Mouse (Mus musculus): ENCODE measurements at regions not wholly inside any gene's neighbourhood (a gene's known extent, or its start where the extent isn't known, plus 50 kb on each side); places are given as distances from the start of the nearest gene placed in this dataset.

DNA sequence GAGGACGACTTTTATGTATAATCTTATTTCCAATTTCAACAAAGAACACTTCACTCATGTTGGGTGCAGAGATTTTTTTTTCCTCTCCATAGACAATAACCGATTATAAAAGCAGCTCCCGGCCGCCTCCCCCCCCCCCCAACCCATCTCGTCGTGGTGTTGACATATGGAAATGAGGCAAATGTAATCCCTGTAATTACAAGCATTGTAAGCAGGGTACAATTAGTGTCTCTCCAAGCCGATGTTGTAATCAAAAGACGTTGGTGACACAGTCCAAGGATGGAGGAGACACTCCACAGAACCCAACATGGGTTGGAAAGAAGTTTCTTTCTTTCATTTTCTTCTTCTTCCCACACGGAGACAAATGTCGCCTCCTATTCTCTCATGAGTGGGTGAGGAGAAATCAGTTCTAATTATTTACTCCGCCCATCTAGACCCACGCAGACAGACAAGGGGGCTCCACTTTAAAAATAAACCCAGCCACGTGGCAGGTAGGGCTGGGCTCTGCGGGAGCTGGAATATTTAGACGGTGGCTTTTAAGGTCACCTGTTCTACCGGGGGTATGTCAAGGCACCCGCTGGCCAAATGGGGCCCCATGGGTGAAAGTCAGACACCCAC is 110.0 kb downstream of the Gm26897 start:
- H3K36me3 ChIP-seq: no peaks in the 10 kb centered on the region
- no peak for DNase-seq (ENCODE audit: low spot score)
- H3K27me3 ChIP-seq (ENCODE audit: low read depth, poor library complexity, severe bottlenecking): peaks cover 64% of the 10 kb centered on the region
- WGBS: 47% methylated on average over 17 of the region's 17 CpGs
- no peaks in the 10 kb centered on the region for H3K9me3 ChIP-seq (replicated peaks)
- peak overlapping the region; percentile 9; the same call in 1 of the 2 replicates for H3K4me3 ChIP-seq
- peaks cover 33% of the 10 kb centered on the region for H3K4me1 ChIP-seq
- H3K27ac ChIP-seq (replicated peaks): peak overlapping the region; percentile 76

DNA sequence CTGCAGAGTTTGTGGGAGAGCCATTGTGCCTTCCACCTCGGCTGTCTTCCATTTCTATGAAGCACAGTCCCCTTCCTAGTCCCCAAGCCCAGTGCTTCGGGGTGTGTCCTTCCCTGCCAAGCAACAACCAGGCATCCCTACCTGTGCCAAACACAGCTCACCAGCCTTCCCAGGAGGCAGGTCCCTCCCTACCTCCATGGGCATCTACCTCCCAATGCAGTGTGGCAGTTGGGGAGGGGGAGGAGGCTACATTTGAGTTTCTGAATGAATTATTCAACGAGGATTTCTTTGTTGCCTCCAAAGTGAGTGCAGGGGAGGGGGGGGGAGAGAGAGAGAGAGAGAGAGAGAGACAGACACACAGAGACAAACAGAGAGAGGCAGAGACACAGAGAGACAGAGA is 110.8 kb downstream of the Gm26897 start:
- H3K4me1 ChIP-seq: peaks cover 33% of the 10 kb centered on the region
- WGBS: 47% methylated on average over 3 of the region's 3 CpGs
- peaks cover 56% of the 10 kb centered on the region for H3K27me3 ChIP-seq (ENCODE audit: low read depth, poor library complexity, severe bottlenecking)
- H3K36me3 ChIP-seq: no peaks in the 10 kb centered on the region
- peak overlapping the region; percentile 76 for H3K27ac ChIP-seq (replicated peaks)
- DNase-seq (ENCODE audit: low spot score): no peak
- no peak overlapping the region for H3K4me3 ChIP-seq
- no peaks in the 10 kb centered on the region for H3K9me3 ChIP-seq (replicated peaks)

DNA sequence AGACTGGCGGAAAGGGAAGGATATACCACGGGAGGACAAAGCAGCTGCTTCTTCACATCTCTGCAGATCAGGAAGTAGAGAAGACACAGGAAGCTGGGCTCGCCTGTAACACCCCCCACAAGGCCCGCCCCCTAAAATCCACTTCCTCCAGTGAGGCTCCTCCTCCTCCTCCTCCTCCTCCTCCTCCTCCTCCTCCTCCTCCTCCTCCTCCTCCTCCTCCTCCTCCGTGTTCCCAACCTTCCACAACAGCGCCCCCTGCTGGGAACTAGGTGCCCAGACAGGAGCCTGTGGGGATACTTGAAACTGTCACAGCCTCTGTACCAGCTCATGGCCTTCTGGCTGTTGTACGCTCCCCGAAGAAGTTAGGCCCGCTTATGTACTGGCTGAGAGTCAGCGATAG is 115.2 kb downstream of the Gm26897 start:
- no peak overlapping the region for H3K4me3 ChIP-seq
- WGBS: 82% methylated on average over 9 of the region's 10 CpGs
- H3K36me3 ChIP-seq: no peaks in the 10 kb centered on the region
- peaks cover 32% of the 10 kb centered on the region for H3K4me1 ChIP-seq
- H3K27me3 ChIP-seq (ENCODE audit: low read depth, poor library complexity, severe bottlenecking): peaks cover 29% of the 10 kb centered on the region
- H3K27ac ChIP-seq (replicated peaks): no peak overlapping the region
- H3K9me3 ChIP-seq (replicated peaks): no peaks in the 10 kb centered on the region
- no peak for DNase-seq (ENCODE audit: low spot score)

DNA sequence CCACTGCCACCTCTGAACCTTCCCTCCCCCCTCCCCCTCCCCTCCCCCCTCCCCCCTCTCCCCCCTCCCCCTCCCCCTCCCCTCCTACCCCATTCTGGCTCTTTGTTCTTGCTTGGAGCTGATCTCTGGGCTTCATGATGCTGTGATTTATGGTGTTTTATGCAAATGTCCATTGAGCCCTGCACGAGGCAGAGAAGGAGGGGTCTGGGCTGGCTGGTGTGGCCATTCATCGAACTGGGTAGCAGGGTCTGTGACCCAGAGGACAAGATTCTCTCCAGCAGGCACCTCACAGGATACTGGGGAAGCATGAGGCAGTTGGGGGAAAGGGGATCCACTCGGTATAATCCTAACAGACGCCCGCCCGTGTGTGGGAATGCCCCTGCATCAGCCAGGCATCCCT is 119.0 kb downstream of the Gm26897 start:
- 68% methylated on average over 6 of the region's 6 CpGs for WGBS
- Histone ChIP-seq H3K4me1 (peaks cover 43% of the 10 kb centered on the region), H3K27me3 (ENCODE audit: low read depth, poor library complexity, severe bottlenecking) (peaks cover 12% of the 10 kb centered on the region; the same call in 1 of the 2 replicates), H3K27ac (replicated peaks) (peak overlapping the region; percentile 53), H3K36me3 (no peaks in the 10 kb centered on the region), H3K4me3 (no peak overlapping the region), H3K9me3 (replicated peaks) (no peaks in the 10 kb centered on the region)
- no peak for DNase-seq (ENCODE audit: low spot score)

DNA sequence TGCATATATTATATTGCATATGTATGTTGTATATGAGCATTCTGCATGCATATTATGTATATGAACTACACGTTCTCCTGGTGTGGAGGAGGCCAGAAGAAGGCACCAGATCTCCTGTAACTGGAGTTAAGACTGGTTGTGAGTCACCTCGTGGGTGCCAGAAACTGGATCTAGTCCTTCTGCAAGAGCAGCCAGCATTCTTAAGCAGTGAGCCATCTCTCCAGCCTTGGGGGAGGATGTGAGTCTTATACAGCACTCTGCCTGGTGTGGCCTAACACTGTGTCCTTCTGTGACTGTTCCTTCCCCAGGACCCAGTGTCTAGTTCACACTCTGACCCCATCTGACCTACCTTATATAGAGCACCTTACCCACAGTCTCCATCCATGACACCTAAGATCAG is 121.6 kb downstream of the Gm26897 start:
- peaks cover 59% of the 10 kb centered on the region for H3K4me1 ChIP-seq
- DNase-seq (ENCODE audit: low spot score): no peak
- 88% methylated on average over 2 of the region's 2 CpGs for WGBS

GRCm38 (mm10) chr5:111857200-111857599 is 123.5 kb downstream of the Gm26897 start:
- DNase-seq (ENCODE audit: low spot score): no peak
- Histone ChIP-seq H3K9me3 (replicated peaks) (no peaks in the 10 kb centered on the region), H3K4me1 (peaks cover 57% of the 10 kb centered on the region), H3K27me3 (ENCODE audit: low read depth, poor library complexity, severe bottlenecking) (peaks cover 16% of the 10 kb centered on the region; the same call in 1 of the 2 replicates), H3K27ac (replicated peaks) (peak overlapping the region; percentile 70), H3K4me3 (no peak overlapping the region), H3K36me3 (no peaks in the 10 kb centered on the region)
- WGBS: 72% methylated on average over 7 of the region's 7 CpGs

More for the DNA sequence above, 121.6 kb downstream of the Gm26897 start:
- no peak overlapping the region for H3K27ac ChIP-seq (replicated peaks)
- no peaks in the 10 kb centered on the region for H3K9me3 ChIP-seq (replicated peaks)
- no peaks in the 10 kb centered on the region for H3K36me3 ChIP-seq
- H3K27me3 ChIP-seq (ENCODE audit: low read depth, poor library complexity, severe bottlenecking): peaks cover 16% of the 10 kb centered on the region; the same call in 1 of the 2 replicates
- H3K4me3 ChIP-seq: no peak overlapping the region

DNA sequence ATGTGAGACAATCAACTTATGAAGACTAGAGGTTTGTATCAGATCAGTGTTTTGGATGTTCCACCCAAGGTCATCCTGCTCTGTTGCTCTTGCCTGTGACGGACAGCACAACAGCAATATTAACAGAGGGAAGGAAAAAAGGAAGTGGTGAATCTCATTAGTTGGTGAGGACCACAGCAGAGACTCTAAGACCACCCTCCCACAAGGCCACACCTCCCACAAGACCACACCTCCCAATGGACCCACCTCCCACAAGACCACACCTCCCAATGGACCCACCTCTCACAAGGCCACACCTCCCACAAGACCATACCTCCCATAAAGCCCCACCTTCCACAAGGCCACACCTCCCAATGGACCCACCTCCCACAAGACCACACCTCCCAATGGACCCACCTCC is 126.7 kb downstream of the Gm26897 start:
- no peaks in the 10 kb centered on the region for H3K36me3 ChIP-seq
- no peak overlapping the region for H3K4me3 ChIP-seq
- no peak overlapping the region for H3K27ac ChIP-seq (replicated peaks)
- DNase-seq (ENCODE audit: low spot score): no peak
- WGBS: 86% methylated on average over 1 of the region's 1 CpGs
- H3K27me3 ChIP-seq (ENCODE audit: low read depth, poor library complexity, severe bottlenecking): 0 out of 2 replicates have a peak, but pooled peaks cover 7% of the 10 kb centered on the region
- peaks cover 41% of the 10 kb centered on the region for H3K4me1 ChIP-seq
- H3K9me3 ChIP-seq (replicated peaks): no peaks in the 10 kb centered on the region

DNA sequence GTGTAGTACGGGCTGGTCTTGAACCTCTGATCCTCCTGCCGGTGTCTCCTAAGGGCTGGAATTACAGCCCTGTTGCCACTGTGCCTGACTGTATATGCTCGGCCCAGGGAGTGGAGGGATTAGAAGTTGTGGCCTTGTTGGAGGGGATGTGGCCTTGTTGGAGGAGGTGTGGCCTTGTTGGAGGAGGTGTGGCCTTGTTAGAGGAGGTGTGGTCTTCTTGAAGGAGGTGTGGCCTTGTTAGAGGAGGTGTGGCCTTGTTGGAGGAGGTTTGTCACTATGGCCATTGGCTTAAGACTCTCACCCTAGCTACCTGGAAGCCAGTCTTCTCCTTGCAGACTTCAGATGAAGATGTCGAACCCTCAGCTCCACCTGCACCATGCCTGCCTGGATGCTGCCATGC is 128.6 kb downstream of the Gm26897 start:
- 92% methylated on average over 4 of the region's 4 CpGs for WGBS
- H3K9me3 ChIP-seq (replicated peaks): no peaks in the 10 kb centered on the region
- DNase-seq (ENCODE audit: low spot score): no peak
- H3K27ac ChIP-seq (replicated peaks): no peak overlapping the region
- peaks cover 9% of the 10 kb centered on the region for H3K27me3 ChIP-seq (ENCODE audit: low read depth, poor library complexity, severe bottlenecking)
- no peak overlapping the region for H3K4me3 ChIP-seq
- H3K36me3 ChIP-seq: no peaks in the 10 kb centered on the region
- peaks cover 23% of the 10 kb centered on the region for H3K4me1 ChIP-seq

GRCm38 (mm10) chr5:111863922-111864321 is 130.2 kb downstream of the Gm26897 start:
- no peaks in the 10 kb centered on the region for H3K9me3 ChIP-seq (replicated peaks)
- WGBS: 82% methylated on average over 7 of the region's 7 CpGs
- no peak overlapping the region for H3K4me3 ChIP-seq
- H3K27me3 ChIP-seq (ENCODE audit: low read depth, poor library complexity, severe bottlenecking): peaks cover 5% of the 10 kb centered on the region
- H3K36me3 ChIP-seq: no peaks in the 10 kb centered on the region
- DNase-seq (ENCODE audit: low spot score): no peak
- peak overlapping the region; percentile 42; the same call in 1 of the 2 replicates for H3K27ac ChIP-seq (replicated peaks)
- H3K4me1 ChIP-seq: peaks cover 7% of the 10 kb centered on the region; the same call in 1 of the 2 replicates

DNA sequence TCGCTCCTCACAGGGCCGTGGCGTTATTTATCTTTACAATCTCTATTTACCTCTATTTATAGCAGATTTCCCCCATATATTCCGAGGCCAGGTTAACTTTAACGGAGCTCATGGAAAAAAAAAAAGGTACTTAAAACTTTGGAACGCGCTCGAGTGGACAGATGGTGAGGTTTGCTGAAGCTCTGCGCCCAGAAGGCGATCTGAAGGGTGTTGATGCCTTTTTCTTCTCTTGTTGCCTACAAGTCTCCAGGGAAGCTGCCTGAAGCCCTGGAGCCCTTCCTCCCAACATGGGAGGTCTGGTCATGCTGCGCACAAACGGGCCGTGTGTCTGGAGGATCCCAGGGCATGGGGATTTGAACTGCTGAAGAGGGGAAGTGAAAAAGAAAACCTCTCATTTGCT is 130.9 kb downstream of the Gm26897 start:
- no peaks in the 10 kb centered on the region for H3K36me3 ChIP-seq
- 88% methylated on average over 13 of the region's 13 CpGs for WGBS
- no peak for DNase-seq (ENCODE audit: low spot score)
- peaks cover 3% of the 10 kb centered on the region; the same call in 1 of the 2 replicates for H3K4me1 ChIP-seq
- H3K9me3 ChIP-seq (replicated peaks): no peaks in the 10 kb centered on the region
- no peak overlapping the region for H3K4me3 ChIP-seq
- H3K27ac ChIP-seq (replicated peaks): no peak overlapping the region
- peaks cover 5% of the 10 kb centered on the region for H3K27me3 ChIP-seq (ENCODE audit: low read depth, poor library complexity, severe bottlenecking)

DNA sequence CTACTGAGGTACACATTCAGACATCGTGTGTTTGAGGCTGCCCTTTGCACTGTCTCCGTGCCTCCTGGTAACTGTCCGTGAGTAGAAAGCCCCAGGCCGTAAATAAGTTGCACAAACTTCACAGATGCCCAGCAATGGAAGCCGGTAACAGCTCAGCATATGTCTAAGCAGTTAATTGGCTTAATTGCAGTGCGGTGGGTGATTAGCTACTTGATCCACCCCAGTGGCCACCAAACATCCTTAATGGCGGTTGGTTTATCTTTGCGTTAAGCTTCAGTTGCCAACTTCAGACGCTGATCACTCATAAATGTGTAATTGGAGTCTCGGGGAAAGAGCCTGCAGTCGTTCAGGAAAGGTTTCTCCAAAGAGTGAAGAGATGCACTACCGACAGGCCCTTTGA is 135.3 kb downstream of the Gm26897 start:
- peaks cover 5% of the 10 kb centered on the region for H3K27me3 ChIP-seq (ENCODE audit: low read depth, poor library complexity, severe bottlenecking)
- no peak for DNase-seq (ENCODE audit: low spot score)
- 86% methylated on average over 12 of the region's 12 CpGs for WGBS
- no peak overlapping the region for H3K4me3 ChIP-seq
- no peak overlapping the region for H3K27ac ChIP-seq (replicated peaks)
- H3K9me3 ChIP-seq (replicated peaks): peaks cover 35% of the 10 kb centered on the region
- H3K36me3 ChIP-seq: no peaks in the 10 kb centered on the region
- peaks cover 2% of the 10 kb centered on the region; the same call in 1 of the 2 replicates for H3K4me1 ChIP-seq

DNA sequence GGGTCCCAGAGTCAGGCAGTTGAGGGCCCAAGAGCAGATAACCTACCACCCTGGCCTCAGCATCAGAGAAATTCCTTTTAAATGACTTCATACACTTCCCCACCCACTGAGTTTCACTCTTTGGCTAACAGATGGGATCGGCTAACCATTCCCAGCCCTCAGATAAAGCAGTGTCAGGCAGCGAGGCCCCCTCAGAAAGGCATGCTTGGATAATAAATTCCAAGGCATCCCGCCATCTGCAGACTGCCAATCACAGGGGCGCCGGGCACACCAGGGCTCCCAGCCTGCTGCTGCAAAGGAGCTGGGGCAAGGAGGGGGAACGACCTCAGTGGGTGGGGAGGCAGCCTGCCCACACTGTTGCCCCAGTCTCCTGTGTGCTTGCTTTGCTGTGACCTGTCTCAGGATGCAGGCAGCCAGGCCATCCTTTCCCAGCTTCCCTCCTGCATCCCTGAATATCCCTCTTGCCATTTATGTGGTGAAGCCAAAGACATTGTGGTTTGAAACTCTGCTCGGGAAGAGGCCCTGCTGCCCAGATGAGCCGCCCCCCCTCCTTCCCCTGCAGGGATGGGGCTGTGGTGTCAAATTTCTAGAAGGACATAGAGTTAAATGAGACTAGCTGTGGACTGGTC is 143.6 kb downstream of the Gm26897 start:
- DNase-seq (ENCODE audit: low spot score): peak; percentile 66
- Histone ChIP-seq H3K27me3 (ENCODE audit: low read depth, poor library complexity, severe bottlenecking) (no peaks in the 10 kb centered on the region), H3K27ac (replicated peaks) (peak overlapping the region; percentile 83), H3K4me3 (peak overlapping the region; percentile 2; the same call in 1 of the 2 replicates), H3K36me3 (no peaks in the 10 kb centered on the region), H3K9me3 (replicated peaks) (peaks cover 14% of the 10 kb centered on the region), H3K4me1 (peaks cover 27% of the 10 kb centered on the region)
- 4% methylated on average over 8 of the region's 8 CpGs for WGBS

DNA sequence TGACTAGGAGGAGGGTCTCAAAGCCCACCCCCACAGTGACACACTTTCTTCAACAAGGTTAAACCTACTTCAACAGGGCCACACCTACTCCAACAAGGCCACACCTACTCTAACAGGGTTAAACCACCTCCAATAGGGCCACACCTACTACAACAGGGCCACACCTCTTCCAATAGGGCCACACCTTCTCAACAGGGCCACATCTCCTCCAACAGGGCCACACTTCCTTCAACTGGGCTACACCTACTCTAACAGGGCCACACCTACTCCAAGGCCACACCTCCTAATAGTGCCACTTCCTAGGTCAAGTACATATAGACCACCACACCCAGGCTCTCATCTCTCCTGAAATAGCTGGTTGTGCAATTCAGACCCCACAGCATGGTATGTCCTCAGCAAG is 145.3 kb downstream of the Gm26897 start:
- Histone ChIP-seq H3K36me3 (no peaks in the 10 kb centered on the region), H3K27me3 (ENCODE audit: low read depth, poor library complexity, severe bottlenecking) (peaks cover 1% of the 10 kb centered on the region), H3K9me3 (replicated peaks) (no peaks in the 10 kb centered on the region), H3K27ac (replicated peaks) (no peak overlapping the region), H3K4me1 (peaks cover 27% of the 10 kb centered on the region), H3K4me3 (no peak overlapping the region)
- no peak for DNase-seq (ENCODE audit: low spot score)
